Mouse (Mus musculus): ENCODE results near the gene Uimc1.

DNA sequence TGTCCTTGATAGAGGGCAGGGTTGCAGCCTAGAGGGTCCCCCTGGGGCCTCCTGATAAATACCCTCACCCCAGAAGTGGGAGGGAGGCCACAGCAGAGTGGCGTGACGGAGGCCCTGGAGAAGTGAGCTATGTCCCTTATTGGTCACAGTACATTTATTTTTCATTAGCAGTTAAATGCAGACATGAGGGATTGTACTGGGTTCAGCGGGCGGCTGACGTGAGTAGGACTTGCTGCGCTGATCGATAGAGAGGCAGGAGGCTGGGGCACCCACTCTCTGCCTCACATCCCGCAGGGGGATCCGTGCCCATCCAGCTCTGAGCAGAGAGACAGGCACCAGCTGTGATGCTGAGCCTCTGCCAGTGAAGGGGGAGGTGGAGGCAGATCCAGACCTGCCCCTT is 112.7 kb downstream of the Uimc1 start:
- TF ChIP-seq POLR2AphosphoS2 (IDR thresholded peaks at IDR 0.05; ENCODE audit: insufficient read length, low read depth) (no peak), POLR2A (IDR thresholded peaks at IDR 0.05; ENCODE audit: insufficient read length, low read depth) (no peak), MAX (IDR thresholded peaks at IDR 0.05; ENCODE audit: low read depth) (no peak), MYOG (IDR thresholded peaks at IDR 0.05; ENCODE audit: control insufficient read depth in 1 of 3, insufficient read depth in 1 of 3, insufficient read length in 2 of 3, low read depth in 2 of 3) (no peak), TCF3 (IDR thresholded peaks at IDR 0.05; ENCODE audit: insufficient read length, low read depth) (no peak), TCF12 (IDR thresholded peaks at IDR 0.05; ENCODE audit: insufficient read depth, poor library complexity, severe bottlenecking) (no peak), MYOD1 (IDR thresholded peaks at IDR 0.05; ENCODE audit: control insufficient read depth in 1 of 3, insufficient read length in 2 of 3, low read depth in 2 of 3) (no peak), USF1 (IDR thresholded peaks at IDR 0.05; ENCODE audit: low read depth) (no peak), CEBPB (IDR thresholded peaks at IDR 0.05; ENCODE audit: insufficient read depth, poor library complexity, severe bottlenecking) (no peak)
